Mouse (Mus musculus) liver, embryonic 14.5 days (tissue): ENCODE data around the gene Mta3.

ENCODE experiments used
- CTCF ChIP-seq: IDR thresholded peaks from 2 replicates; pipeline ENCODE4 v1.5.1; 2016; ENCODE audit warnings: antibody characterized with exemption, low read depth, control low read depth
- EP300 ChIP-seq: IDR thresholded peaks from 2 replicates; pipeline ENCODE4 v1.6.1; 2016; ENCODE audit warnings: antibody characterized with exemption, low read depth

DNA sequence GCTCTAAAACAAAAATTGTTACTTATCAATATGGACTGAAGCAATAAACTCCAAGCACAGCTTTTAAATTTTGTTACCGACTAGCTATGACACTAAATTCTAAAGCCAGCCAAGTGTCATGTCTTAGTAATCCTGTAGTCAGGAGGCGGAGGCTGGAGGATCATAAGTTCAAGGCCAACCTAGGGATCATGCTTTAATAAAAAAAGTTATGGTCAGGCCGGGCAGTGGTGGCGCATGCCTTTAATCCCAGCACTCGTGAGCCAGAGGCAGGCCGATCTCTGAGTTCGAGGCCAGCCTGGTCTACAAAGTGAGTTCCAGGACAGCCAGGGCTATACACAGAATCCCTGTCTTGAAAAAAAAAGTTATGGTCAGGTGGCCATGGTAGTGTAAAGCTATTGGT lies 71.0 kb downstream of the Mta3 start:
- no peak for TF ChIP-seq EP300
- TF ChIP-seq CTCF: no peak
